Mouse (Mus musculus): Measurements from ENCODE around the gene Man1c1. TPM values are rescaled to one million over a fixed set of nuclear protein-coding genes. Genes with fewer than 3 reads are reported as not detected.

The Man1c1 gene
- polyA plus RNA-seq (2012; fragmentation: generic; extraction: Trizol) = 6.7 TPM
- long read RNA-seq, experiment 1, full-length matches to known transcripts = 2 of 7 reads
- long read RNA-seq, experiment 1, partial matches to known transcripts = 2 of 7 reads
- long read RNA-seq, experiment 1, other reads (novel, unspliced or antisense) = 3 of 7 reads
- long read RNA-seq, experiment 2, full-length matches to known transcripts = 30 of 33 reads
- long read RNA-seq, experiment 2, partial matches to known transcripts = 1 of 33 reads
- long read RNA-seq, experiment 2, other reads (novel, unspliced or antisense) = 2 of 33 reads

DNA sequence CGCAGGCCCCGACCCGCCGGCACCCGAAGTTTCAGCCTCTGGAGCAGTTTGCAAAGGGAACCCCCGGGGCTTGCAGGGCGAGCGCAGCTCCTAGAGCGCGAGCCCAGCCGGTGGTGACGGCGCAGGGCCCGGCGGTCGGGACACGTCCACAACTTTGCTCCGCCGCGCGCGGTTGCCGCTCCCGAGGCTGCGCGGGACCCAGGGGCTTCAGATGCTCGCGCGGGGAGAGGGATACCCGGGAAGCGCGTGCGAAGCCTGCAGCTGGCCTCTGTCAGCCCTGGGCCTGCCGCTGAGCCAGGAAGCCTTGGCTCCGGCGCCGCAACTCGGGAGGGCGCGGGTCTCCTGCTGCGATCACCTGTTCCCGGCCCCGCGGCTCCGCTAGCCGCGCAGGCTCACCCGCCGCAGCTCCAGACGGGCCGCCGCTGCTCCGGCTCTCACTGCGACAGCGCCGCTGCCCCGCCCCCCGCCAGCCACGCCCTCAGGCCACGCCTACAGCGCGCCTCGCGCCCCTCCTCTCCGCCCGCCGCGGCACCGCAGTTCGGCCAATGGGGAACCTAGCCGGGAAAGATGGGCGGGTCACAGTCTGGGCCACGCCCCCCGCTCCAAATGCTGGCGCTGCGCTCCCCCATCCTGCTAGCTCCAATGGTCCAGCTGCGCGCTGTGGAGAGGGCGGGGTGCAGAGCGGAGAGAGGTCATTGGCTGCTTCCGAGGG lies at the start of gene Man1c1:
Gene Man1c1, minus strand, starts transcription at position 456 of the 712 bp plus-strand sequence.
- TF ChIP-seq MAX (IDR thresholded peaks at IDR 0.05) (no peak), MYOD1 (IDR thresholded peaks at IDR 0.05; ENCODE audit: control insufficient read depth, insufficient read length, low read depth) (no peak), FOSL1 (IDR thresholded peaks at IDR 0.05; ENCODE audit: insufficient read depth, low read length, poor library complexity, severe bottlenecking) (no peak), USF1 (IDR thresholded peaks at IDR 0.05; ENCODE audit: low read depth) (no peak), MYOG (IDR thresholded peaks at IDR 0.05; ENCODE audit: control insufficient read depth, extremely low read depth, insufficient read length) (no peak), CTCF (IDR thresholded peaks at IDR 0.05; ENCODE audit: control insufficient read depth, insufficient read depth, insufficient read length) (no peak), CEBPB (IDR thresholded peaks at IDR 0.05; ENCODE audit: low read depth) (no peak)
- Histone ChIP-seq H3K27me3 (ENCODE audit: control insufficient read depth, insufficient read depth, insufficient read length) (no peaks in the 10 kb centered on the region), H3ac (ENCODE audit: control insufficient read depth, insufficient read length, low read depth) (peak within 1 kb of the TSS; percentile 89), H3K36me3 (ENCODE audit: control insufficient read depth, insufficient read depth) (no peaks in the 10 kb centered on the region), H3K79me3 (ENCODE audit: low read depth) (no peaks in the 10 kb centered on the region), H3K79me2 (ENCODE audit: control insufficient read depth, insufficient read depth) (no peaks in the 10 kb centered on the region), H3K4me3 (ENCODE audit: insufficient read depth, poor library complexity, severe bottlenecking) (peak within 1 kb of the TSS; percentile 37)

- H3K27me3 ChIP-seq (ENCODE audit: control insufficient read depth, insufficient read depth, insufficient read length) = no peaks in the 10 kb centered on the region
- TF ChIP-seq CTCF (IDR thresholded peaks at IDR 0.05; ENCODE audit: control insufficient read depth, insufficient read depth, insufficient read length) = no peak
- no peak for TF ChIP-seq MYOG (IDR thresholded peaks at IDR 0.05; ENCODE audit: control insufficient read depth, extremely low read depth, insufficient read length)
Observed at GRCm38 (mm10) chr4:134753516-134754261, 49.6 kb upstream of the Man1c1 start.

DNA sequence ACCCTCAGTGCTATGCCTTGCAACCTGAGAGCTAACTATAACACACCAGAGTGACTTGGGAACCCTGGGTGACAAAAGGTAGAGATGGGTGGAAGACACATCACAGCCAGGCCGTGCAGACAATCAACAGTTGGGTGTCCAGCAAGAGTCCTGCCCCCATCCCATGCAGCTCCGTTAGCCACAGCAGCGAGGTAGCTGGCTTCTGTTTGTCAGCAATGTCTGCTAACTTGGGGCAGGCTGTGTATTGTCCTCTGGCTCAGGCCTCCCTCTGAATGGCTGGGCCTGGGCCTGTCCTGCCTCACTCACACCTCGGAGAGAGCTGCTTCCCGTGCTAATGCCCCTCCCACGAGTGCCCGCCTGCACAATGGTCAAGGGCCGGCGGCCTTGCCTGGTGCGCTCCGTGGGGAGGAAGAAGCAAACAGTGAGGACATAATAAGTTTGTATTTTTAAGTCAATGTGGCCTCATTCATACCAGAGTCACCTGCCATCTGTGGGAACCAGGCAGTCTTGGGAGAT lies 48.9 kb upstream of the Man1c1 start:
- peaks cover under 1% of the 10 kb centered on the region for H3K79me2 ChIP-seq (ENCODE audit: control insufficient read depth, insufficient read depth)
- H3K27me3 ChIP-seq (ENCODE audit: control insufficient read depth, insufficient read depth, insufficient read length) = no peaks in the 10 kb centered on the region
- no peaks in the 10 kb centered on the region for H3K79me3 ChIP-seq (ENCODE audit: low read depth)
- no peak overlapping the region for H3K4me3 ChIP-seq (ENCODE audit: insufficient read depth, poor library complexity, severe bottlenecking)
- H3ac ChIP-seq (ENCODE audit: control insufficient read depth, insufficient read length, low read depth) = no peak overlapping the region
- H3K36me3 ChIP-seq (ENCODE audit: control insufficient read depth, insufficient read depth) = peaks cover 35% of the 10 kb centered on the region
- no peak for TF ChIP-seq MYOD1 (IDR thresholded peaks at IDR 0.05; ENCODE audit: control insufficient read depth, insufficient read length, low read depth)
- TF ChIP-seq CTCF (IDR thresholded peaks at IDR 0.05; ENCODE audit: control insufficient read depth, insufficient read depth, insufficient read length) = no peak
- no peak for TF ChIP-seq MAX (IDR thresholded peaks at IDR 0.05)
- no peak for TF ChIP-seq MYOG (IDR thresholded peaks at IDR 0.05; ENCODE audit: control insufficient read depth, extremely low read depth, insufficient read length)
- no peak for TF ChIP-seq CEBPB (IDR thresholded peaks at IDR 0.05; ENCODE audit: low read depth)
- TF ChIP-seq USF1 (IDR thresholded peaks at IDR 0.05; ENCODE audit: low read depth) = no peak
- no peak for TF ChIP-seq FOSL1 (IDR thresholded peaks at IDR 0.05; ENCODE audit: insufficient read depth, low read length, poor library complexity, severe bottlenecking)

More at GRCm38 (mm10) chr4:134753516-134754261, 49.6 kb upstream of the Man1c1 start:
- H3ac ChIP-seq (ENCODE audit: control insufficient read depth, insufficient read length, low read depth) = no peak overlapping the region
- H3K79me2 ChIP-seq (ENCODE audit: control insufficient read depth, insufficient read depth) = peaks cover 8% of the 10 kb centered on the region
- H3K36me3 ChIP-seq (ENCODE audit: control insufficient read depth, insufficient read depth) = peaks cover 29% of the 10 kb centered on the region
- no peak overlapping the region for H3K4me3 ChIP-seq (ENCODE audit: insufficient read depth, poor library complexity, severe bottlenecking)
- H3K79me3 ChIP-seq (ENCODE audit: low read depth) = peaks cover 1% of the 10 kb centered on the region

DNA sequence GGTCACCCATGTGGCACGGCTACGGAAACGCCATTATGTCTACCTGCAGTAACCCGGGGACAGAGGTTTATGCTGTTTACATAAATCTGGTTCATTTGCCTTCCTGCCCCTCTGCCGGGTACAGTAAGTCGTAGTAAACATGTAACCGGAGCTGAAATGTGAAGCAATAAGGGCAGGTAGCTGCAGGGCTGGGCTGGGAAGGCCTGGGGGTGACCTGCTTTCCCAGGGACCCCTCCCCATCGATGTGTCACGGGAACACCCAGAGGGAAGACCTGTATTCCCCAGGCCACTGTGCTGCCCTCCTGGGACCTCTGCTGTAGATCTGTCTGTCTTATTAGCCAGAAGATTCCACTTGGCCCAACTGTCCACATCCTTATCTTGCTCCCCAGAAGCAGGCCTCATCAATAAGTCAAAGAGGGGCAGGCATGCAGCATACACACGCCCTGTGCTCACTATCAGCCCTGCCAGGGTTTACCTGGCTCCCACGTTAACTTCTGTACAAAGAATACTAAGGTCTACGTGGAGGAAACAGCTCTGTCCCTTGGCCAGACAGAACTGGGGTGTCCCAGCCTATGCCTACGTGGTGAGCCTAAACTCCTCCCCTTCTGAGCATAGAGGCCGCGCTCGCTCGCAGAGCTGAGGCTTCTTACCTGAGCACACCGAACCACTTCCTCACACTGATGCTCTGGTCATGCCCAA lies 47.7 kb upstream of the Man1c1 start:
- Histone ChIP-seq H3K27me3 (ENCODE audit: control insufficient read depth, insufficient read depth, insufficient read length) (no peaks in the 10 kb centered on the region), H3K36me3 (ENCODE audit: control insufficient read depth, insufficient read depth) (peaks cover 42% of the 10 kb centered on the region), H3K79me2 (ENCODE audit: control insufficient read depth, insufficient read depth) (no peaks in the 10 kb centered on the region), H3K4me3 (ENCODE audit: insufficient read depth, poor library complexity, severe bottlenecking) (no peak overlapping the region), H3K79me3 (ENCODE audit: low read depth) (no peaks in the 10 kb centered on the region), H3ac (ENCODE audit: control insufficient read depth, insufficient read length, low read depth) (no peak overlapping the region)
- TF ChIP-seq CEBPB (IDR thresholded peaks at IDR 0.05; ENCODE audit: low read depth) (no peak), MYOD1 (IDR thresholded peaks at IDR 0.05; ENCODE audit: control insufficient read depth, insufficient read length, low read depth) (no peak), CTCF (IDR thresholded peaks at IDR 0.05; ENCODE audit: control insufficient read depth, insufficient read depth, insufficient read length) (no peak), MYOG (IDR thresholded peaks at IDR 0.05; ENCODE audit: control insufficient read depth, extremely low read depth, insufficient read length) (no peak), USF1 (IDR thresholded peaks at IDR 0.05; ENCODE audit: low read depth) (no peak), FOSL1 (IDR thresholded peaks at IDR 0.05; ENCODE audit: insufficient read depth, low read length, poor library complexity, severe bottlenecking) (no peak), MAX (IDR thresholded peaks at IDR 0.05) (no peak)

DNA sequence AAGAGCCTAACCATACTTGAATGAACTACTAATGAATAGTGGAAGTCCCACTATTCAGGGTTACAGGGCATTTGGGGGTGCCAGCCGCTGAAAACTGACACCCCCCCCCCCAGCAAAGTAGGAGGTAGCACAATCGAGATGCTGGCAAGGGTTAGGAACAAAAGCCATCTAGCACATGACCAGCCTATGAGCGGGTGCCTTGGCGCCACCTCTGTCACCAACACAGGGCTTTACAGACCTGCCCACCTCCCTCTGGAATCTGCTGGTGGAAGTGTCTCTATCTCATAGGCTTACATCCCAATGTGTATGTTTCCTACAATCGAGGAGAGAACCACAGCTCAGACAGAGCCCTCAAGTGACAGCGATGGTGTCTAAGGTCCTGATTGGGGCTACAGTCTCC lies 46.7 kb upstream of the Man1c1 start:
- TF ChIP-seq USF1 (IDR thresholded peaks at IDR 0.05; ENCODE audit: low read depth) (no peak), MAX (IDR thresholded peaks at IDR 0.05) (no peak), CTCF (IDR thresholded peaks at IDR 0.05; ENCODE audit: control insufficient read depth, insufficient read depth, insufficient read length) (no peak), CEBPB (IDR thresholded peaks at IDR 0.05; ENCODE audit: low read depth) (no peak), MYOG (IDR thresholded peaks at IDR 0.05; ENCODE audit: control insufficient read depth, extremely low read depth, insufficient read length) (no peak), MYOD1 (IDR thresholded peaks at IDR 0.05; ENCODE audit: control insufficient read depth, insufficient read length, low read depth) (no peak), FOSL1 (IDR thresholded peaks at IDR 0.05; ENCODE audit: insufficient read depth, low read length, poor library complexity, severe bottlenecking) (no peak)
- H3K4me3 ChIP-seq (ENCODE audit: insufficient read depth, poor library complexity, severe bottlenecking) = no peak overlapping the region
- H3K36me3 ChIP-seq (ENCODE audit: control insufficient read depth, insufficient read depth) = peaks cover 51% of the 10 kb centered on the region
- H3ac ChIP-seq (ENCODE audit: control insufficient read depth, insufficient read length, low read depth) = no peak overlapping the region
- no peaks in the 10 kb centered on the region for H3K79me2 ChIP-seq (ENCODE audit: control insufficient read depth, insufficient read depth)
- no peaks in the 10 kb centered on the region for H3K27me3 ChIP-seq (ENCODE audit: control insufficient read depth, insufficient read depth, insufficient read length)
- H3K79me3 ChIP-seq (ENCODE audit: low read depth) = no peaks in the 10 kb centered on the region
